Mouse (Mus musculus): ENCODE data around the gene Slc25a13.

The Slc25a13 gene

GRCm38 (mm10) chr6:6046729-6047424 lies 170.1 kb downstream of the Slc25a13 start:
- 84% methylated on average over 12 of the region's 12 CpGs for WGBS

DNA sequence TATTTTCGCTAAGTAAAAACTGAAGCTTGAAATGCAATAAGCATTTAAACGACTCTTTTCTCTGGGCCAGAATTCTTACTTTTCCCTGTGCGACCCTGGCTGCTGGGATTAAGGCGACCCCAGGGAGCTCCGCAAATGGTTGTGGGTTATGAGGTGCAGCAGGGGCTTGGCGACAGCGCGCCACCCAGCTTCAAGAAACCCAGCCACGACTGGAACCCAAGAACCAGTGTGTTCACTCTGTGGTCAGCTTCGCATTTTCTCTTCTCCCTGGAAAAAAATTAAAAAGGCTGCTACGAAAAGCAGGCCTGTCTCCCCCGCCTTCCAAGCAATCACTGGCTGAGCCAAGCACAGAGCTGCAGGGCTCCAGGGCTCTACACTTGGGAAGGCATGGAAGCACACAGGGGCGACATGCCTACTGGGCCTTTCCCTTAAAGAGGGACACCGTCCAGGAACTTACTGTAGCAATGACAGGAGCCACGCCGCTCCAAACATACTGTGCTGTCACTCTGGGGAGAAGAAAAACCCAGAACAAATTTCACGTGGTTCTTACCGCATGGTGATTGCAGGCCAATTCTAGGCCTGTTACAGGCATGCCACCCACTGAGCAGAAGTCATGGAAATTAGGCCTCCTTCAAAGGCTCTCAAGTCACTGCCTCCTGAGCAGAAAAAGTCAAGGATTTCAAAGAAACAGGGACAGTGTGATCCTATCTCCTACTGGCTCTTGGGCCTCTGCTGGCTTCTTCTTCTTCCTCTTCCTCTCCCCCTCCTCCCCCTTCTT lies 178.0 kb downstream of the Slc25a13 start:
- WGBS: 81% methylated on average over 18 of the region's 18 CpGs

- 92% methylated on average over 6 of the region's 6 CpGs for WGBS
Observed at GRCm38 (mm10) chr6:6027664-6028063, 189.3 kb downstream of the Slc25a13 start.

GRCm38 (mm10) chr6:6023976-6024375 lies 193.0 kb downstream of the Slc25a13 start:
- 60% methylated on average over 6 of the region's 6 CpGs for WGBS

GRCm38 (mm10) chr6:6016931-6017330 lies 200.0 kb downstream of the Slc25a13 start:
- WGBS: 78% methylated on average over 9 of the region's 9 CpGs

DNA sequence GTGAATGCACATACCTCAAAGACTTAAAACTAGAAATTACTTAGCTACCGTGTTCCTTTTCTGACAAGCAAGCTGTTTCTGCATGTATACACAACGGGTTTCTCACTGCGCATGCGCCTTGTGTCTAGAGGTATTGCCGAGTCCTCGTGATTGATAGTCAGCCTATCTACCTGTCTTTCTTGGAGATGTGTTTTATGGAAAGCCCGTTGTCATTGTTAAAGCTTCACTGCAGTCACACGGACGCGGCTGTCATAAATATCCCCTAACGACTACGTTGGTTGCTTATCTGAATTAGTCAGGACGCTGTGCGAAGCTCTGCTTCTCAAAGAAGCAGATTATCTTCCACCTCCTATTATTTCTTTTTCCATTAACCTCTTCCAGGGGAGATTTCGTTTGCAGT lies 201.4 kb downstream of the Slc25a13 start:
- 73% methylated on average over 15 of the region's 15 CpGs for WGBS

- WGBS: 37% methylated on average over 2 of the region's 2 CpGs
Observed at GRCm38 (mm10) chr6:6011364-6011763, 205.6 kb downstream of the Slc25a13 start.

GRCm38 (mm10) chr6:6005762-6006431 lies 211.1 kb downstream of the Slc25a13 start:
- 8% methylated on average over 42 of the region's 42 CpGs for WGBS

DNA sequence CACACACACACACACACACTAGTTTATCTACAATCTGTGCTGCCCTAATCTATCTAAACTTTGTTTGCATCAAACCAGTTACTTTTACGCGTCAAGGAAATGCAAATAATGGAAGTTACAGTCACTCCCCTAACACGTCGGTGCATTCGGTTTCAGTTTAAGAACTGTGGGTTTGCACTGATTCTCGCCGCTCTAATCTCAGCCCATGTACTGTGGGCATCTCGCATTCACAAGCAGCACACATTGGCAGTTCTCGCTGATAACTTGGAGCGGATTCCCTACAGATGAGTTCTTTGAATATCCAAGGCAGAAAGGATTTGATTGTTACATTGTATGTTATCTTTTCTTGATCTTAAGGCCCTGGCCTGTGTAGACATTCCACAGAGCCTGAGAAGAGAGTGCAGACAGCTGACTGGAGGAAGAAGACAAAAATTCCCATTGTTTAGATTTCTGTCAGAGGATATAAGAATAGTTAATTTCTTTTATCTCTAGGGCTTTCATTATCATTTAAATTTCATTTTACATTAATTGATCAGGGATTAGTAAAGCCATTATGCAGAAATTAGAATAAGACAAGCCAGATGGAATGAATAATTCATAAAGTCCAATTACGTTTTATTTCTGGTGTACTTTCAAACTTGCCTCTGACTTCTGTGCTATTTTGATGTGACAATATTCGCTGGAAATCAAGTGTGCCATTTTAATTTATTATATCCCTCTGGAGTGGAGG lies 212.1 kb downstream of the Slc25a13 start:
- WGBS: 48% methylated on average over 12 of the region's 12 CpGs

DNA sequence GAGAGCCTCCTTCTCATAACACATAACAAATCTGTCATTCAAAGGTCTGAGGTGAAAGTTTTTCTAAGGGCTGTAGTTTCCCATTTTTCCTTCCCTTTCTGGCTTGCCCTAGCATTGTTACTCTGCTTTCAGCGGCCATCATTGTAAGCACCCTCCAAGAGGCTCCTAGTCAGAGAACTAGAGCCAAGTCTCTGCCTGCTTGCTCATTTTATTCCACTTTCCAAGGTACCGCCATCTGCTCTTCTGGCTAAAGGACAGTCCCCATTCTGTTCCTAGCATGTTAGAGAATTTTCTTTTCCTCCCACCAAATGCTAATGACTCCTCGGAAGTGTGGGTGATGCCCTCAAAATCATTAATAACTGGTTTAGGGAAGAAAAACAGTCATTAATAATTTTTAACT lies 214.9 kb downstream of the Slc25a13 start:
- 54% methylated on average over 3 of the region's 3 CpGs for WGBS

DNA sequence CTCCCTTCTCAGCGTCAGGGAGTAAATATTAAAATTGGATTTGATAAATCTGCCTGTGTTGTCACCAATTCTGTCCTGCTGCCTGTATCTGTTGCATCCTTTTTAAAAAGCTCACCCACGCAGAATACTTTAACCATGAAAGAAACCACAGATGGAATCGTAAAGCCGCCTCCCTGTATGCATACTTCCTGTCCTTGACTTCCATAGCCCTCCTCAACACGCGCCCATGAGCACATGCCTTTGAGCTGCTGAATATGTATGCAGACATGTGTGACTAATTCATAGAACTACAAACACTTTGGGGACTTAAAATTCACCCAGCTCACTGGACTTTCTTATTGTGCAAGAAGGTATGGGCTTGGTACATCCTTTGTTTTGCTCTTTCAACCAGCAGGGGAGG lies 219.4 kb downstream of the Slc25a13 start:
- 39% methylated on average over 6 of the region's 6 CpGs for WGBS

DNA sequence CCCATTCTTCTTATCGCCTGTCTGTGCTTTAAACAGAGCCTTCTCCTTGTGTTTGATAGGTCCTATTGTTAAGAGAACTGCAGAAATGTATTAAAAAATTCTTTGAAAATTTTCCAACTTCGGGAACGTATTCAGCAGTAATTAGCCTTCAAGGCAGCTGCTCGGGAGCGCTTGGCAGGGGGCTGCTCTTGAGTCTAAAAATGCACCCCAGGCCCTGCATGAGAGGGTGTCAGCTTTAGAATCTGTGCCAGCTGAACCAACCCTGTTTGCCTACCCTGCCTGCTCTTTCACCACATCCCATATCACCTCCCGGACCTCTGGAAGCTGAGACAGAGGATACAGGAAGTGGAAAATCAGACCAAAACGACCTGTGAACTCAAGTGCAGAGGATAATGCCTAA lies 223.9 kb downstream of the Slc25a13 start:
- 57% methylated on average over 7 of the region's 7 CpGs for WGBS

- 36% methylated on average over 25 of the region's 25 CpGs for WGBS
Observed at GRCm38 (mm10) chr6:5991817-5992755, 224.9 kb downstream of the Slc25a13 start.

DNA sequence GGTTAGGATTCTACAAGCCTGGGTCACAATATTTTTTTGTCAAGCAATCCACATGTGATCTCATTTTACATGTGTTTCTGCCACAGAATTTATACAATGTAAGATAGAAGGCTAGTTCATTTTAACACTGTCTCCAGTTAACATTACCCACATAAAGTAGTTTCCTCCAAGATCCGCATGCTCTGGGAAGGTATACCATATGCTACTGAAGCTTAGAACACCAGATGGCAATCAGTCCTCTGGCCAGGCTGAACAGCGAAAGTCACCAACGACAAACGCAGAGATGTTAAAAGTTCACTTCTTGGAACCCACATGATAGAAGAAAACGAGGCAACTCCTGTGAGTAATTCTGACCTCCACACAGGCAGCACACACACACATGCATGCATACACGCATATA lies 225.7 kb downstream of the Slc25a13 start:
- 53% methylated on average over 6 of the region's 6 CpGs for WGBS
